Mouse (Mus musculus) cerebellum, postnatal 4 days (tissue): ENCODE measurements around the gene Rab43.

Experiments
- DNase-seq, 2 experiments: peaks; one replicate each; pipeline ENCODE4 v3.0.0; 2022; ENCODE audit warnings: low spot score in 2 of 2, mixed read lengths in 1 of 2

Gene Rab43

GRCm38 (mm10) chr6:87809144-87809543 lies 2.8 kb downstream of the Rab43 start:
- no peak for DNase-seq

GRCm38 (mm10) chr6:87808521-87808920 lies 3.4 kb downstream of the Rab43 start:
- no peak for DNase-seq

- DNase-seq = no peak
Observed at GRCm38 (mm10) chr6:87807735-87808440, 4.1 kb downstream of the Rab43 start.

- no peak for DNase-seq
Observed at GRCm38 (mm10) chr6:87806857-87807256, 5.1 kb downstream of the Rab43 start.

GRCm38 (mm10) chr6:87806028-87806427 lies 5.9 kb downstream of the Rab43 start:
- DNase-seq = no peak

GRCm38 (mm10) chr6:87805448-87805847 lies 6.5 kb downstream of the Rab43 start:
- DNase-seq = no peak

- no peak for DNase-seq
Observed at GRCm38 (mm10) chr6:87804886-87805285, 7.1 kb downstream of the Rab43 start.

GRCm38 (mm10) chr6:87804036-87804435 lies 7.9 kb downstream of the Rab43 start:
- no peak for DNase-seq

- DNase-seq = no peak
Observed at GRCm38 (mm10) chr6:87802462-87802861, 9.5 kb downstream of the Rab43 start.

- no peak for DNase-seq
Observed at GRCm38 (mm10) chr6:87799576-87799975, 12.4 kb downstream of the Rab43 start.

- no peak for DNase-seq
Observed at GRCm38 (mm10) chr6:87797321-87797720, 14.6 kb downstream of the Rab43 start.

GRCm38 (mm10) chr6:87796251-87796880 lies 15.6 kb downstream of the Rab43 start:
- DNase-seq = no peak

GRCm38 (mm10) chr6:87795385-87796150 lies 16.4 kb downstream of the Rab43 start:
- DNase-seq = no peak

GRCm38 (mm10) chr6:87793821-87794510 lies 18.0 kb downstream of the Rab43 start:
- DNase-seq = no peak

- no peak for DNase-seq
Observed at GRCm38 (mm10) chr6:87791826-87792225, 20.1 kb downstream of the Rab43 start.

- DNase-seq = no peak
Observed at GRCm38 (mm10) chr6:87790779-87791480, 21.0 kb downstream of the Rab43 start.

GRCm38 (mm10) chr6:87789791-87790190 lies 22.2 kb downstream of the Rab43 start:
- DNase-seq = no peak

- DNase-seq = no peak
Observed at GRCm38 (mm10) chr6:87788896-87789587, 22.9 kb downstream of the Rab43 start.

GRCm38 (mm10) chr6:87788266-87788895 lies 23.6 kb downstream of the Rab43 start:
- no peak for DNase-seq

GRCm38 (mm10) chr6:87787108-87787890 lies 24.7 kb downstream of the Rab43 start:
- DNase-seq = no peak
